Mouse (Mus musculus): Measurements from ENCODE around the gene Clns1a.

GRCm38 (mm10) chr7:97765181-97765962, 68.9 kb downstream of the Clns1a start:
- TF ChIP-seq POLR2A (IDR thresholded peaks at IDR 0.05; ENCODE audit: low read depth, low read length) = no peak
- TF ChIP-seq CTCF (IDR thresholded peaks at IDR 0.05; ENCODE audit: extremely low read depth, insufficient read length, insufficient replicate concordance, low read depth, low read length) = no peak

Measured in small intestine, adult 2 months (tissue).